ENCODE assay signal across 20 mouse cellular contexts in genomic region chr10:69336219-69336618, GRCm38 (mm10). TPM values are rescaled to one million over a fixed set of nuclear protein-coding genes. Genes with fewer than 3 reads are reported as not detected.
DNase-seq lines count a peak whose midpoint lies in the region; ATAC-seq and TF ChIP-seq lines count a peak whose summit lies in the region.
"Had no signal": no experiment of that assay in that cellular context is flagged by ENCODE, and none has a peak within 500 bp of the region (broad histone marks: within the 10 kb centered on the region; RNA-seq: fewer than 3 reads in every experiment).

No protein-coding gene starts in this region.

- H3K4me3 ChIP-seq in hindbrain, postnatal 0 days (ENCODE audit: low read length): no peak overlapping the region
- H3K4me3 ChIP-seq in hindbrain, embryonic 14.5 days (replicated peaks; ENCODE audit: low read length): no peak overlapping the region
- H3K4me3 ChIP-seq in lung, embryonic 16.5 days (ENCODE audit: low read length): no peak overlapping the region
- H3K4me3 ChIP-seq in ES-E14 (ENCODE audit: insufficient read depth in 1 of 2, low read depth in 1 of 2, low read length in 2 of 2, poor library complexity in 1 of 2, severe bottlenecking in 1 of 2): no peak overlapping the region
- no peak overlapping the region for H3K4me3 ChIP-seq in thymus, adult 2 months (ENCODE audit: control insufficient read depth, insufficient read depth, low read length)
- H3K4me3 ChIP-seq in kidney, embryonic 14.5 days (ENCODE audit: low read length): no peak overlapping the region
- H3K4me3 ChIP-seq: embryonic facial prominence, embryonic 13.5 days; erythroblast, embryonic 14.5 days; forebrain, embryonic 10.5 days; gastrocnemius, adult 2 months; heart, embryonic 13.5 days had no signal

- no peak overlapping the region for H3K9ac ChIP-seq in hindbrain, postnatal 0 days (replicated peaks; ENCODE audit: low read length)
- H3K9ac ChIP-seq in hindbrain, embryonic 14.5 days: no peak overlapping the region
- H3K9ac ChIP-seq in lung, embryonic 16.5 days (ENCODE audit: low read length): no peak overlapping the region
- H3K9ac ChIP-seq in ES-E14 (ENCODE audit: insufficient read depth, low read depth, low read length, poor library complexity, severe bottlenecking): no peak overlapping the region
- H3K9ac ChIP-seq in kidney, embryonic 14.5 days (ENCODE audit: low read depth, low read length): no peak overlapping the region
- H3K9ac ChIP-seq: embryonic facial prominence, embryonic 13.5 days; heart, embryonic 13.5 days had no signal

- in situ Hi-C loops in ES-E14 (cut with MboI; ENCODE audit: low sequenced_read_pairs in 2 of 2, unreplicated experiment in 2 of 2): no loop called here

- no peak for ATAC-seq in hindbrain, postnatal 0 days
- no peak for ATAC-seq in hindbrain, embryonic 14.5 days (ENCODE audit: low FRiP score)
- ATAC-seq in lung, embryonic 16.5 days (ENCODE audit: low read depth): no peak
- ATAC-seq in kidney, embryonic 14.5 days (ENCODE audit: low FRiP score, low TSS enrichment): no peak
- ATAC-seq: forebrain, embryonic 14.5 days had no signal

- 0 out of 2 replicates have a peak overlapping the region, but pooled peaks have one; percentile 56 for H3K27ac ChIP-seq in hindbrain, postnatal 0 days
- H3K27ac ChIP-seq in hindbrain, embryonic 14.5 days: no peak overlapping the region
- H3K27ac ChIP-seq in lung, embryonic 16.5 days (ENCODE audit: low read length): peak overlapping the region; percentile 86; the same call in 1 of the 2 replicates
- no peak overlapping the region for H3K27ac ChIP-seq in ES-E14 (ENCODE audit: insufficient read depth, low read depth, low read length, poor library complexity, severe bottlenecking)
- no peak overlapping the region for H3K27ac ChIP-seq in thymus, adult 2 months (ENCODE audit: control insufficient read depth, insufficient read depth, low read length)
- no peak overlapping the region for H3K27ac ChIP-seq in kidney, embryonic 14.5 days (ENCODE audit: low read depth, low read length)
- H3K27ac ChIP-seq: forebrain, embryonic 10.5 days; gastrocnemius, adult 2 months; heart, embryonic 13.5 days had no signal

- no peak for TF ChIP-seq POLR2A in thymus, adult 2 months (IDR thresholded peaks at IDR 0.05; ENCODE audit: control insufficient read depth, extremely low read depth, insufficient read depth, low read length, poor library complexity)

- H3K27me3 ChIP-seq in hindbrain, postnatal 0 days (ENCODE audit: insufficient read depth, low read length): no peaks in the 10 kb centered on the region
- H3K27me3 ChIP-seq in hindbrain, embryonic 14.5 days (ENCODE audit: control insufficient read depth, insufficient read depth, low read length): no peaks in the 10 kb centered on the region
- no peaks in the 10 kb centered on the region for H3K27me3 ChIP-seq in lung, embryonic 16.5 days (ENCODE audit: control insufficient read depth, insufficient read depth, low read depth, low read length)
- no peaks in the 10 kb centered on the region for H3K27me3 ChIP-seq in thymus, adult 2 months (ENCODE audit: control insufficient read depth, insufficient read depth, low read length)
- H3K27me3 ChIP-seq in kidney, embryonic 14.5 days (ENCODE audit: control insufficient read depth, insufficient read depth, low read length): no peaks in the 10 kb centered on the region
- H3K27me3 ChIP-seq: embryonic facial prominence, embryonic 13.5 days; heart, embryonic 13.5 days had no signal

- 0 out of 2 replicates have a peak, but pooled peaks cover 3% of the 10 kb centered on the region for H3K4me1 ChIP-seq in hindbrain, postnatal 0 days (ENCODE audit: insufficient read depth, low read length)
- H3K4me1 ChIP-seq in hindbrain, embryonic 14.5 days (replicated peaks; ENCODE audit: control insufficient read depth, insufficient read depth, low read length): no peaks in the 10 kb centered on the region
- peaks cover 11% of the 10 kb centered on the region for H3K4me1 ChIP-seq in lung, embryonic 16.5 days (replicated peaks; ENCODE audit: control insufficient read depth, insufficient read depth, low read length)
- H3K4me1 ChIP-seq in ES-E14 (ENCODE audit: control insufficient read depth in 2 of 2, insufficient read depth in 2 of 2, low read length in 2 of 2, poor library complexity in 1 of 2): peaks cover 0 to 13% of the 10 kb centered on the region in 2 experiments; a peak in 3 of 4 replicates
- H3K4me1 ChIP-seq in thymus, adult 2 months (replicated peaks; ENCODE audit: control insufficient read depth, insufficient read depth, low read length): no peaks in the 10 kb centered on the region
- no peaks in the 10 kb centered on the region for H3K4me1 ChIP-seq in kidney, embryonic 14.5 days (ENCODE audit: control insufficient read depth, insufficient read depth, low read length)
- H3K4me1 ChIP-seq: heart, embryonic 13.5 days had no signal

- no peak for TF ChIP-seq CTCF in hindbrain, postnatal 0 days (IDR thresholded peaks at IDR 0.05; ENCODE audit: low read depth)
- no peak for TF ChIP-seq CTCF in thymus, adult 2 months (IDR thresholded peaks at IDR 0.05; ENCODE audit: borderline replicate concordance, control insufficient read depth, extremely low read depth, insufficient read depth, low read length, poor library complexity)

- no peak overlapping the region for H3K4me2 ChIP-seq in hindbrain, postnatal 0 days (ENCODE audit: low read depth, low read length)
- no peak overlapping the region for H3K4me2 ChIP-seq in hindbrain, embryonic 14.5 days (replicated peaks)
- H3K4me2 ChIP-seq in lung, embryonic 16.5 days (ENCODE audit: low read depth, low read length): no peak overlapping the region
- no peak overlapping the region for H3K4me2 ChIP-seq in kidney, embryonic 14.5 days (replicated peaks; ENCODE audit: low read depth, low read length)
- H3K4me2 ChIP-seq: embryonic facial prominence, embryonic 13.5 days; heart, embryonic 13.5 days had no signal

- no peaks in the 10 kb centered on the region; the same call in 1 of the 2 replicates for H3K36me3 ChIP-seq in hindbrain, postnatal 0 days (ENCODE audit: insufficient read depth, low read length)
- H3K36me3 ChIP-seq in hindbrain, embryonic 14.5 days (replicated peaks; ENCODE audit: control insufficient read depth, insufficient read depth): no peaks in the 10 kb centered on the region
- peaks cover 49% of the 10 kb centered on the region for H3K36me3 ChIP-seq in lung, embryonic 16.5 days (ENCODE audit: control insufficient read depth, insufficient read depth, low read length)
- H3K36me3 ChIP-seq in ES-E14 (ENCODE audit: control insufficient read depth, insufficient read depth, low read length, poor library complexity, severe bottlenecking): peaks cover 53% of the 10 kb centered on the region
- peaks cover 68% of the 10 kb centered on the region for H3K36me3 ChIP-seq in thymus, adult 2 months (ENCODE audit: control insufficient read depth, insufficient read depth, low read length)
- H3K36me3 ChIP-seq in kidney, embryonic 14.5 days (ENCODE audit: control insufficient read depth, insufficient read depth, low read length): peaks cover 70% of the 10 kb centered on the region

- no peak for DNase-seq in hindbrain, postnatal 0 days (ENCODE audit: low spot score)
- DNase-seq in hindbrain, embryonic 14.5 days (ENCODE audit: low spot score): no peak
- no peak for DNase-seq in lung, postnatal 14 days
- DNase-seq in ES-E14 (ENCODE audit: low read depth, low spot score): no peak
- no peak for DNase-seq in thymus, adult 2 months
- DNase-seq: adrenal gland, postnatal 10 days; cerebellum, adult 11 months; cerebellum, adult 8-10 months; cerebellum, postnatal 14 days; gastrocnemius, adult 2 months; gastrocnemius, postnatal 36 days; heart, adult 11 months; heart, postnatal 36 days had no signal

- H3K9me3 ChIP-seq in hindbrain, postnatal 0 days (ENCODE audit: low read length): no peaks in the 10 kb centered on the region
- H3K9me3 ChIP-seq in hindbrain, embryonic 14.5 days (ENCODE audit: control insufficient read depth, low read length): no peaks in the 10 kb centered on the region
- H3K9me3 ChIP-seq in lung, embryonic 16.5 days (ENCODE audit: control insufficient read depth, low read length): no peaks in the 10 kb centered on the region
- no peaks in the 10 kb centered on the region for H3K9me3 ChIP-seq in ES-E14 (ENCODE audit: control insufficient read depth, insufficient read depth, low read depth, low read length)
- H3K9me3 ChIP-seq in kidney, embryonic 14.5 days (ENCODE audit: control insufficient read depth, low read length): no peaks in the 10 kb centered on the region
- H3K9me3 ChIP-seq: embryonic facial prominence, embryonic 13.5 days; forebrain, embryonic 10.5 days; heart, embryonic 13.5 days had no signal

- WGBS in hindbrain, postnatal 0 days: 89% methylated on average over 11 of the region's 11 CpGs
- WGBS in hindbrain, embryonic 14.5 days: 92% methylated on average over 11 of the region's 11 CpGs
- WGBS in lung, embryonic 16.5 days: 79% methylated on average over 11 of the region's 11 CpGs
- WGBS in thymus, adult 2 months: 97% methylated on average over 11 of the region's 11 CpGs
- WGBS in kidney, embryonic 14.5 days: 89% methylated on average over 11 of the region's 11 CpGs

TF ChIP-seq in ES-E14, 5 proteins besides CTCF, POLR2A, EP300 and RAD21:
- no peak for TF ChIP-seq MAFK (IDR thresholded peaks at IDR 0.05; ENCODE audit: insufficient read depth, low read depth, low read length)
- peak; percentile 91 for TF ChIP-seq CHD2 (IDR thresholded peaks at IDR 0.05; ENCODE audit: low read depth, low read length)

RNA-seq across cellular contexts. Expression of gene Cdk1, which starts 16.5 kb away (rescaled TPM):
- 28.1 and 44.3 TPM in 2 replicates for total RNA-seq in hindbrain, postnatal 0 days (2014; rRNA removed)
- 59.6 and 74.2 TPM in 2 replicates for polyA plus RNA-seq in hindbrain, postnatal 0 days (2015; fragmentation: Nextera tagmentation; extraction: Ambion mirVana)
- 83.3 and 89.3 TPM in 2 replicates for polyA plus RNA-seq in hindbrain, embryonic 14.5 days (2014; fragmentation: Nextera tagmentation; extraction: Ambion mirVana)
- polyA plus RNA-seq in lung, embryonic 16.5 days (2015; fragmentation: Nextera tagmentation; extraction: Ambion mirVana): 561 and 586 TPM in 2 replicates
- total RNA-seq in ES-E14 (2012; rRNA removed): 191 and 351 TPM in 2 replicates
- 131 and 158 TPM in 2 replicates for polyA plus RNA-seq in thymus, adult 2 months (2012; rRNA removed)
- polyA plus RNA-seq in kidney, embryonic 14.5 days (2014; fragmentation: Nextera tagmentation; extraction: Ambion mirVana): 547 and 584 TPM in 2 replicates
- total RNA-seq: gastrocnemius, adult 2 months had no signal

Comparison
In these comparisons a context has a peak if more than half of its experiments do, and no peak if none do; other contexts are left out.
1. H3K27ac ChIP-seq: peak in hindbrain, postnatal 0 days (single experiment) and lung, embryonic 16.5 days (single experiment); none in hindbrain, embryonic 14.5 days (single experiment), ES-E14 (single experiment), thymus, adult 2 months (single experiment) and kidney, embryonic 14.5 days (single experiment).